Mouse (Mus musculus) liver, adult 2 months (tissue): ENCODE results near the gene Etnk2.

Experiments used
- CTCF ChIP-seq: fragments of 200-500 bp; IDR thresholded peaks from 2 replicates; pipeline ENCODE4 v1.5.1; 2011; ENCODE audit warnings: low read depth, low read length, control low read depth
- POLR2A ChIP-seq: fragments of 200-500 bp; IDR thresholded peaks from 2 replicates; pipeline ENCODE4 v1.6.1; 2011; ENCODE audit warnings: low read length, control low read depth; ENCODE audit not compliant: insufficient read depth; ENCODE audit errors: extremely low read depth

GRCm38 (mm10) chr1:133397483-133398237 is 34.3 kb downstream of the Etnk2 start:
- no peak for TF ChIP-seq CTCF
- TF ChIP-seq POLR2A: no peak
